Mouse (Mus musculus): ENCODE measurements around the gene Mosmo.
A peak's percentile ranks its signal among the peaks of the same experiment; 100 is the strongest.
"Not testable (repeated sequence)": the region's sequence is repeated elsewhere in the genome, so short reads cannot be mapped to it uniquely, and the experiment has no call there.

Mosmo gene

GRCm38 (mm10) chr7:120703888-120704287 lies 26.5 kb downstream of the Mosmo start:
- DNase-seq (ENCODE audit: low read depth): no peak

- DNase-seq (ENCODE audit: low read depth): no peak
Observed at GRCm38 (mm10) chr7:120712071-120712470, 34.7 kb downstream of the Mosmo start.

GRCm38 (mm10) chr7:120713225-120713624 lies 35.8 kb downstream of the Mosmo start:
- no peak for DNase-seq (ENCODE audit: low read depth)

GRCm38 (mm10) chr7:120713951-120714350 lies 36.5 kb downstream of the Mosmo start:
- not testable (repeated sequence) for DNase-seq (ENCODE audit: low read depth)

GRCm38 (mm10) chr7:120717261-120717660 lies 39.8 kb downstream of the Mosmo start:
- DNase-seq (ENCODE audit: low read depth): no peak

GRCm38 (mm10) chr7:120721051-120721450 lies 43.6 kb downstream of the Mosmo start:
- no peak for DNase-seq (ENCODE audit: low read depth)

GRCm38 (mm10) chr7:120721456-120721855 lies 44.0 kb downstream of the Mosmo start:
- no peak for DNase-seq (ENCODE audit: low read depth)

- DNase-seq (ENCODE audit: low read depth): no peak
Observed at GRCm38 (mm10) chr7:120722063-120722462, 44.6 kb downstream of the Mosmo start.

- DNase-seq (ENCODE audit: low read depth): peak; percentile 17
Observed at GRCm38 (mm10) chr7:120722839-120723278, 45.4 kb downstream of the Mosmo start.

GRCm38 (mm10) chr7:120727581-120727980 lies 50.2 kb downstream of the Mosmo start:
- peak; percentile 73 for DNase-seq (ENCODE audit: low read depth)

- peak; percentile 59 for DNase-seq (ENCODE audit: low read depth)
Observed at GRCm38 (mm10) chr7:120729635-120730034, 52.2 kb downstream of the Mosmo start.

- no peak for DNase-seq (ENCODE audit: low read depth)
Observed at GRCm38 (mm10) chr7:120732906-120733305, 55.5 kb downstream of the Mosmo start.

- DNase-seq (ENCODE audit: low read depth): no peak
Observed at GRCm38 (mm10) chr7:120739018-120739417, 61.6 kb downstream of the Mosmo start, which contains the start of gene Vwa3a. Gene Vwa3a (plus strand): TSS chr7:120739318.

- no peak for DNase-seq (ENCODE audit: low read depth)
Observed at GRCm38 (mm10) chr7:120739558-120740101, 62.2 kb downstream of the Mosmo start.

- no peak for DNase-seq (ENCODE audit: low read depth)
Observed at GRCm38 (mm10) chr7:120743366-120744351, 66.2 kb downstream of the Mosmo start.

- no peak for DNase-seq (ENCODE audit: low read depth)
Observed at GRCm38 (mm10) chr7:120744606-120745005, 67.2 kb downstream of the Mosmo start.

GRCm38 (mm10) chr7:120746029-120746428 lies 68.6 kb downstream of the Mosmo start:
- DNase-seq (ENCODE audit: low read depth): no peak

GRCm38 (mm10) chr7:120746821-120747220 lies 69.4 kb downstream of the Mosmo start:
- DNase-seq (ENCODE audit: low read depth): no peak

- DNase-seq (ENCODE audit: low read depth): no peak
Observed at GRCm38 (mm10) chr7:120748478-120748877, 71.1 kb downstream of the Mosmo start.

- DNase-seq (ENCODE audit: low read depth): peak; percentile 56
Observed at GRCm38 (mm10) chr7:120751330-120751729, 73.9 kb downstream of the Mosmo start.

GRCm38 (mm10) chr7:120751906-120752305 lies 74.5 kb downstream of the Mosmo start:
- no peak for DNase-seq (ENCODE audit: low read depth)

- peak; percentile 86 for DNase-seq (ENCODE audit: low read depth)
Observed at GRCm38 (mm10) chr7:120754671-120755070, 77.3 kb downstream of the Mosmo start.

GRCm38 (mm10) chr7:120767369-120767768 lies 90.0 kb downstream of the Mosmo start:
- no peak for DNase-seq (ENCODE audit: low read depth)

All from 416B (cell line).